Mouse (Mus musculus): ENCODE data around the gene Dnase2a. TPM values are rescaled to one million over a fixed set of nuclear protein-coding genes. Genes with fewer than 3 reads are reported as not detected.

The Dnase2a gene
- polyA plus RNA-seq, 1 experiment: 9.0 TPM

DNA sequence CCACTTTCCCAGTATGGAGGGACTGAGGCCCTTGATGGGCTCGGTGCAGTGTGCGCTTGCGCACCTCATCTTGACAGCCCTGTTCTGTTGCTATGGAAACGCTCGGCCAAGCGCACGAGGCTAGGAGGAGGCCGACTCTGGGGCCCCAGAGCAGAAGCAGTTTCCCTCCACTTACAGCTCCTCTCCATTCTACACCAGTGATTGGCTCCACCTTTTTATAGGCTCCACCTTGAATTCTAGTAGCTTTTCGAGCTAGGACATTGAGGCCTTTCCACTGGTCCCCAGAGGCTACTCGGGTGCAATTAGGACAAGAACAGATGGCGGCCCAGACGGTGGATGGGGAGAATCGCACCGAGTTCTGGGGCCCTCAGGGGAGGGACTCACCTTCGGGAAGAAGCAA lies 26.5 kb downstream of the Dnase2a start:
- H3K79me2 ChIP-seq (ENCODE audit: control insufficient read depth, insufficient read depth): no peaks in the 10 kb centered on the region
- no peak overlapping the region for H3K4me3 ChIP-seq (ENCODE audit: insufficient read depth, poor library complexity, severe bottlenecking)
- H3K79me3 ChIP-seq (ENCODE audit: low read depth): no peaks in the 10 kb centered on the region
- H3K27me3 ChIP-seq (ENCODE audit: control insufficient read depth, insufficient read depth, insufficient read length): peaks cover 52% of the 10 kb centered on the region
- no peak overlapping the region for H3ac ChIP-seq (ENCODE audit: control insufficient read depth, insufficient read length, low read depth)
- no peak for TF ChIP-seq MYOD1 (IDR thresholded peaks at IDR 0.05; ENCODE audit: control insufficient read depth, insufficient read length, low read depth)
- no peaks in the 10 kb centered on the region for H3K36me3 ChIP-seq (ENCODE audit: control insufficient read depth, insufficient read depth)

DNA sequence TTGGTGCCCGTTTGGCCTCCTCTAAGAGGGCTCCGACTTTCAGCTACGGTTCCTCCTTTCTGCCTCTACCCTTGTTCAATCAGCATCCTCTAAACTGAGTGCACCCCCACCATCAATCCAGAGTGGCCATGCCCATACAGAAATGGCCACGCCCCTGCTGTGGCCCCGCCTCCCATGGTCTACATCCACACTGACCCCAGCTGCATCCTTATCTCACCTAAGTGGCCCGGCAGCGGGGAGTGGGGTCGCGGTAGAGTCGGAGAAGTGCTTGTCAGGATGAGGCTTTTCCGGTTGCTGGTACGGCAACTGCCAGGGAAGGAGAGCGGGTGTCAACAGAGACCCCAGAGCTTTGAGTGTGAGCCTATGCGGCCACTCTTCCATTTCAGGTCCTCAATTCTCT lies 27.1 kb downstream of the Dnase2a start:
- Histone ChIP-seq H3K79me3 (ENCODE audit: low read depth) (no peaks in the 10 kb centered on the region), H3K4me3 (ENCODE audit: insufficient read depth, poor library complexity, severe bottlenecking) (no peak overlapping the region), H3K79me2 (ENCODE audit: control insufficient read depth, insufficient read depth) (no peaks in the 10 kb centered on the region), H3K36me3 (ENCODE audit: control insufficient read depth, insufficient read depth) (no peaks in the 10 kb centered on the region), H3K27me3 (ENCODE audit: control insufficient read depth, insufficient read depth, insufficient read length) (peaks cover 47% of the 10 kb centered on the region), H3ac (ENCODE audit: control insufficient read depth, insufficient read length, low read depth) (no peak overlapping the region)
- TF ChIP-seq MAX (IDR thresholded peaks at IDR 0.05) (no peak), CTCF (IDR thresholded peaks at IDR 0.05; ENCODE audit: control insufficient read depth, insufficient read depth, insufficient read length) (no peak), MYOD1 (IDR thresholded peaks at IDR 0.05; ENCODE audit: control insufficient read depth, insufficient read length, low read depth) (no peak), CEBPB (IDR thresholded peaks at IDR 0.05; ENCODE audit: low read depth) (no peak), FOSL1 (IDR thresholded peaks at IDR 0.05; ENCODE audit: insufficient read depth, low read length, poor library complexity, severe bottlenecking) (no peak), MYOG (IDR thresholded peaks at IDR 0.05; ENCODE audit: control insufficient read depth, extremely low read depth, insufficient read length) (no peak), USF1 (IDR thresholded peaks at IDR 0.05; ENCODE audit: low read depth) (no peak)

DNA sequence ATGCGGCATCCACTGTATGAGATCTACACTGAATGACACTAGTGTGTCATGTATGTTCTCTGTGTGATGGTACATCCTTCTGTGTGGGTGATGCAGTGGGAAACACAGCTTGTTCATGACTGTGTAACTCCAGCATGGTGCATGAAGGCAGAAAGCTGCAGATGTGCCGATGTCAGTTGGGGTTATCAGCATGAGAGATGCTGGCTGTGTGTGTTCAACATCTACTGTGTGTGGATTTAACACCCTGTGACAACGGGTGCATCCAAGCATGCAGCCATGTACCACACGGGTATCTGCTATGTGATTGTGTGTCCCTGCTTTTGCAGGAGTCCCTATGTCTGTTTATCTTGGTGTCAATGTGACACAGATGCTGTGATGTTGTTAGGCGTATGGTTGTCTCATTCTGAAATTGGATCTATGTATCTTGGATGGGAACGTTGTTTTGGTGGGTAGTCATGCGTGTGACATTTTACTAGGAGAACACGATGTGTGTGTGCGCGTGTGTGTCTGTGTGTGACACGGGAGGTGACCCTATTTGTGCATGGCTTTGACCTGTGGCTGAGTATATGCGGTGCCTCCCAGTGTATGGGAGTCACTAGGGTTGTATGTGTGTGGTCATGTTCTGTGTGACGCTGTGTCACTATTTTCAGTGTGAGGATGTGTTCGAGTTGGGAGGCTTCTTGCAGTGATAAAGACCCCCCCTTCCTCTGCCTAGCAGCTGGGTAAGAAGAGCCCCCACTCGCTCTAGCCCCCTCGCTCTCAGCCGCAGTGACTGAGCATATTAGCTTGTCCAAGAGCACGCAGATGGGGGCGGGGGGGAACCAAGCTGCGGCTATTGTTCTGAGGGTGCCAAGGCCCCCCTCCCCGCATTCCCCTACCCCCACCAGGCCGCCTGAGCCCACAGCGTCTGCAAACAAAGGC lies 27.9 kb downstream of the Dnase2a start:
- Histone ChIP-seq H3K4me3 (ENCODE audit: insufficient read depth, poor library complexity, severe bottlenecking) (no peak overlapping the region), H3K27me3 (ENCODE audit: control insufficient read depth, insufficient read depth, insufficient read length) (peaks cover 44% of the 10 kb centered on the region)
- TF ChIP-seq FOSL1 (IDR thresholded peaks at IDR 0.05; ENCODE audit: insufficient read depth, low read length, poor library complexity, severe bottlenecking) (no peak), CTCF (IDR thresholded peaks at IDR 0.05; ENCODE audit: control insufficient read depth, insufficient read depth, insufficient read length) (no peak), MAX (IDR thresholded peaks at IDR 0.05) (no peak), MYOG (IDR thresholded peaks at IDR 0.05; ENCODE audit: control insufficient read depth, extremely low read depth, insufficient read length) (no peak), USF1 (IDR thresholded peaks at IDR 0.05; ENCODE audit: low read depth) (no peak), MYOD1 (IDR thresholded peaks at IDR 0.05; ENCODE audit: control insufficient read depth, insufficient read length, low read depth) (no peak), CEBPB (IDR thresholded peaks at IDR 0.05; ENCODE audit: low read depth) (no peak)

DNA sequence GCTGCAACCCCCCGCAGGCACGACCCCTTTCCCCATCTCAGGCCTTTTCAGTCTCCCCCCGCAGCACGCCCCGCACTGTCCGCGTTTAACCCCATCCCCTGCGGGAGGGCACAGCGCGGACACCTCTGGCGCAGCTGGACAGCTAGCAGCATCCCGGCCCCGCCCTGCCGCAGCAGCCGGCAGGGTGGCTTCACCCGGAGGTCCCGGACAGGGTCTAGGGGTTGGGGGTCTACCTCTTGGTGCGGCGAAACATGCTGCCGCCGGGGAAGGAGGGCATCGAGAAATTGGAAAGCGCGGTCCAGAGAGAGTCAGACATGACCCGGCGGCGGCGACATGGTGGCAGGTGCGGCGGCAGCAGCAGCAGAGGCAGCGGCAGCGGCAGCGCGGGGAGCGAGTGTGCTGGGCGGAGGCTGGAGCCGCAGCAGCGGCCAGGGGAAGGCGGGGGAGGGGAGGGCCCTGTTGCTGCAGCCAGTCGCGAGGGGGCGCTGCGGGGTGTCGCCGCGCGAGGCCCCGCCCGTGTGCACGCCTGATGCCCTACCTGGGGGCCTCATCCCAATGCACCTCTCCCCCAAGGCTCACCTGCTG lies 28.7 kb downstream of the Dnase2a start, which contains the start of gene Mast1:
Gene Mast1 (minus strand): TSS at position 398 of the 585 bp plus-strand sequence.
- peaks cover 44% of the 10 kb centered on the region for H3K27me3 ChIP-seq (ENCODE audit: control insufficient read depth, insufficient read depth, insufficient read length)
- TF ChIP-seq CEBPB (IDR thresholded peaks at IDR 0.05; ENCODE audit: low read depth): no peak
- no peak for TF ChIP-seq MAX (IDR thresholded peaks at IDR 0.05)
- TF ChIP-seq MYOD1 (IDR thresholded peaks at IDR 0.05; ENCODE audit: control insufficient read depth, insufficient read length, low read depth): no peak
- TF ChIP-seq USF1 (IDR thresholded peaks at IDR 0.05; ENCODE audit: low read depth): no peak
- TF ChIP-seq CTCF (IDR thresholded peaks at IDR 0.05; ENCODE audit: control insufficient read depth, insufficient read depth, insufficient read length): peak; percentile 59
- TF ChIP-seq MYOG (IDR thresholded peaks at IDR 0.05; ENCODE audit: control insufficient read depth, extremely low read depth, insufficient read length): no peak
- TF ChIP-seq FOSL1 (IDR thresholded peaks at IDR 0.05; ENCODE audit: insufficient read depth, low read length, poor library complexity, severe bottlenecking): no peak
- H3K79me2 ChIP-seq (ENCODE audit: control insufficient read depth, insufficient read depth): no peaks in the 10 kb centered on the region
- H3K4me3 ChIP-seq (ENCODE audit: insufficient read depth, poor library complexity, severe bottlenecking): no peak within 1 kb of the TSS
- H3ac ChIP-seq (ENCODE audit: control insufficient read depth, insufficient read length, low read depth): peak within 1 kb of the TSS; percentile 35
- no peaks in the 10 kb centered on the region for H3K79me3 ChIP-seq (ENCODE audit: low read depth)
- no peaks in the 10 kb centered on the region for H3K36me3 ChIP-seq (ENCODE audit: control insufficient read depth, insufficient read depth)

More for the DNA sequence above, 27.9 kb downstream of the Dnase2a start:
- Histone ChIP-seq H3ac (ENCODE audit: control insufficient read depth, insufficient read length, low read depth) (no peak overlapping the region), H3K79me2 (ENCODE audit: control insufficient read depth, insufficient read depth) (no peaks in the 10 kb centered on the region), H3K36me3 (ENCODE audit: control insufficient read depth, insufficient read depth) (no peaks in the 10 kb centered on the region), H3K79me3 (ENCODE audit: low read depth) (no peaks in the 10 kb centered on the region)

DNA sequence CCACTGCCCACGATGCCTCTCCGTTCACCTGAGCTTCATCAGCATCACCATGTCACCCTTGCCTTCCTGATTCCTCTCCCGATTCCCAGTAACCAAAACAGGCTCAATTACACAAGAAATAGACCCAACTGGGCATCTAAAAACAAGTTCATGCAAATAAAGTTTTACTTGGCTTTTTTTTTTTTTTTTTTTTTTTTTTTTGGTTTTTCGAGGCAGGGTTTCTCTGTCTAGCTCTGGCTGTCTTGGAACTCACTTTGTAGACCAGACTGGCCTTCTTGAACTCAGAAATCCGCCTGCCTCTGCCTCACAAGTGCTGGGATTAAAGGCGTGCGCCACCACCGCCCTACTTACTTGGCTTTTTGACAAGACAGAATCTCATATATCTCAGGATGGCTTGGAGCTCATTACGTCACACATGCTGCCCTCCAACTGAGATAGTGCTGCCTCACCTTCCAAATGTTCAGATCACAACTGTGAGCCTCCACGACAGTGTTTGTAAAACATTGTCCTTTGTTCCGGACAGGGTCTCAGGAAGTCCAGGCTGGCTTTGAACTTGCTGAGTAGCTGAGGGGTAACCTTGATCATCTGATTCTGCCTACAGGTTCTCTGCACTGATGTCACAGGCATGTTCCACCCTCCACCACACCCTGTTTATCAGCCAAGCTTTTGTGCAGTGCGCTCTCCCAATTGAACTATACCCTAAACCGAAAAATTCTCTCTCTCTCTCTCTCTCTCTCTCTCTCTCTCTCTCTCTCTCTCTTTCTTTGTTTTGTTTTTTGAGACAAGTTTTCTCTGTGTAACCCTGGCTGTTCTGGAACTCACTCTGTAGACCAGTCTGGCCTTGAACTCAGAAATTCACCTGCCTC lies 29.5 kb downstream of the Dnase2a start:
- TF ChIP-seq MAX (IDR thresholded peaks at IDR 0.05): no peak
- no peak for TF ChIP-seq CEBPB (IDR thresholded peaks at IDR 0.05; ENCODE audit: low read depth)
- no peak for TF ChIP-seq USF1 (IDR thresholded peaks at IDR 0.05; ENCODE audit: low read depth)
- TF ChIP-seq MYOG (IDR thresholded peaks at IDR 0.05; ENCODE audit: control insufficient read depth, extremely low read depth, insufficient read length): no peak
- TF ChIP-seq MYOD1 (IDR thresholded peaks at IDR 0.05; ENCODE audit: control insufficient read depth, insufficient read length, low read depth): no peak
- TF ChIP-seq CTCF (IDR thresholded peaks at IDR 0.05; ENCODE audit: control insufficient read depth, insufficient read depth, insufficient read length): no peak
- TF ChIP-seq FOSL1 (IDR thresholded peaks at IDR 0.05; ENCODE audit: insufficient read depth, low read length, poor library complexity, severe bottlenecking): no peak
- no peaks in the 10 kb centered on the region for H3K36me3 ChIP-seq (ENCODE audit: control insufficient read depth, insufficient read depth)
- H3K79me3 ChIP-seq (ENCODE audit: low read depth): no peaks in the 10 kb centered on the region
- no peak overlapping the region for H3ac ChIP-seq (ENCODE audit: control insufficient read depth, insufficient read length, low read depth)
- no peak overlapping the region for H3K4me3 ChIP-seq (ENCODE audit: insufficient read depth, poor library complexity, severe bottlenecking)
- H3K79me2 ChIP-seq (ENCODE audit: control insufficient read depth, insufficient read depth): no peaks in the 10 kb centered on the region
- peaks cover 44% of the 10 kb centered on the region for H3K27me3 ChIP-seq (ENCODE audit: control insufficient read depth, insufficient read depth, insufficient read length)
